Mouse (Mus musculus): ENCODE data around the gene Eif4e.

DNA sequence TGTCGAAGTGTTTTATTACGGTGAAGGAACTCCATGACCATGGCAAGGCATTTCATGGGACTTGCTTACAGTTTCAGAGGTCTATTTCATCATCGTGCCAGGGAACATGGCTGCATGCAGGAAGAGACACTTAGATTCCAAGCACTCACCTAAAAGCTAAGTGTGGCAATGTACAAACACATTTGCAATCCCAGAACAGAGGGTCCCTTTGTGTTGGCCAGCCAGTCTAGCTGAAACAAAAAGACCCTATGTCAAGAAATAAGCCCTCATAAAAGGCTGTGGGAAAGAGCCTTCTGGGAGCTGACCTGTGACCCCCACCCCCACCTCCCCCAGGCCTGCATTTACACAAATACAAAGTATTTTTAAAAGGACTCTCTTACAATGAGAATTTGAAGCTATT is 34.9 kb downstream of the Eif4e start:
- no peak for TF ChIP-seq FLI1 (IDR thresholded peaks at IDR 0.05; ENCODE audit: low read length)
- TF ChIP-seq GATA1 (IDR thresholded peaks at IDR 0.05; ENCODE audit: borderline replicate concordance, low read length), result no peak
